Mouse (Mus musculus) G1E-ER4 (cell line): Measurements from ENCODE around the gene Evi5. TPM values are rescaled to one million over a fixed set of nuclear protein-coding genes. Genes with fewer than 3 reads are reported as not detected.

Experiments
- GATA1 ChIP-seq: IDR thresholded peaks from one replicate; pipeline ENCODE4 v1.8.0; 2012; ENCODE audit warnings: low read length, inconsistent platforms
- polyA plus RNA-seq: library from polyadenylated mRNA; stranded (reverse); fragments of >175 nt; gene quantifications from 2 replicates; pipeline ENCODE4 v1.2.3, GENCODE M21; 2012

Gene Evi5
- polyA plus RNA-seq, 1 experiment, result 8.3 TPM

DNA sequence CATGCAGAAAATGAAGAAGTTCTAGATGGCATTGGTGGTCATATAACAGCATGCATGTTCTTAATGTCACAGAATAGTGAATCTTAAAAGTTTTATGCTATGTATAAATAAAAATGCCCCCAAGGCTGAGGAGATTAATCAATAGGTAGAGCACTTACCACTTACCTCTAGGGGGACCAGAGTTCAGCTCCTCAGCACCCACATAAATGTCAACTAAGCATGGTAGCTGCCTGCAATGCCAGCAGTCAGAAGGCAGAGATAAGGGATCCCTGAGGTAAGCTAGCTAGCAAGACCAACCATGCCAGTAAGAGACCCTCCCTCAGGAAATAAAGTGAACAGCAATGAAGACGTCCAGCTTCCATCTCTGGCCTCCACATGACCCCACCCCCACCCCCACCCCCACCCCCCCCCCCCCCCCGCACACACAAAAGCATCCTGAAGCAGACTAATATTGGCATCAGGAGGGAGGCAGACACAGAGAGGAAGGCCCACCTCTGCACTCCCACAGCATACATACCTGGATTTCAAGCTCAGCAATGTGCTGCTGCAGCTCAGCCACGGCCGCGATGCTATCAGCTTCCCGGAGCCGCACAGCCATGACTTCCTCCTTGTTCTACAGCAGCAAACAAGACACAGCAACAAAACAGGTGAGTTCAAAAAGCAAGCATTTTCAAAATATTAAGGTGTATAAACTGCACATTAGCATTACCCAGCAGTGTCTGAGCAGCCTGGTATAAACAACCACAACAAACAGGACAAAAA lies 87.0 kb downstream of the Evi5 start:
- no peak for TF ChIP-seq GATA1

DNA sequence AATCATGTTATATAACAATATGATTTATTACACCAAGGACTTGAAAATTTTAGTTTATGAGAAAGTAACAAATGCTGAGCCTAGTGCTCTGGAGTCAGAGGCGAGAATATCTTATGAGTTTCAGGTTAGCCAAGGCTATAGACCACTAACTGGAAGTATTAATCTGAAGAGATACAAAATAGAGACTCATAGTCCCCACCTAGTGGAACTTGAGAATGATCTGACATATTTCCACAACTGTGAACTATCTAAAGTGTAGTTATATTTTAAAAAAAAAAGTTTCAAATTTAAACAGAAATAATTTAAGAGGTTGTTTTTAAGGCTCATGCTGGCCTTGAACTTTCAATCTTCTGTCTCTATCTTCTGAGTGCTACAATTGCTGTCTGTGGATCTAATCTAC lies 92.5 kb downstream of the Evi5 start:
- no peak for TF ChIP-seq GATA1

DNA sequence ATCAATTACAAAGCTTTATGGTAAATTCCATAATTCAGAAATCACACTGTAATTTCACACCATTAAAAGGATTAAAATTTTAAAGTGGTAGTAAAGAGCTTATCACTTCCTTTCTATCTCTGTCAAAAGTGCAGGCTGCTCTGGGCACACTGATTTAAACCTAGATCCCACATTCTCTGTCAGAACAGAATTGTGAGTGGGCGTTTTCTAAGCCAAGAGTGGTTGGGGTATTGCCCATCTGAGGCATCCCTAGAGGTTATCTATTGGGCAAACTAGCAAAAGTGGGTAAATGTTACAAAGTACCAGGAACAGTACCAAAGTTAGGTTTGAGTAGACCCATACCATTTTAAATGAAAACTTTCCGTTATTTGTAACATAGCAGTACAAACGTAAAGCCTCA lies 96.1 kb downstream of the Evi5 start:
- TF ChIP-seq GATA1, result no peak

DNA sequence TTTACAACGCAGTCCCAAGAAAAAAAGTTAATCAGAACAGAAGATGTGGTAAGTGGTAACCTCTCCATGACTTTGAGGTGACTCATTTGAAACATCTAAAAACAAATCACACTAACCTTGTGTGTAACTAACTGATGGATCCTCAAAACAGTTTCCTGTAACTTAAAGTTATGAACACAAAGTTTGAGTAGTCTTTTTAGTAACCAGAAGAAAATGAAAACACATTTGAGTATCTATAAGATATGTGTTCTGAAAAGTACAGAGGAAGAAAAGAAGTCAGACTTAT lies 97.4 kb downstream of the Evi5 start:
- TF ChIP-seq GATA1, result no peak

DNA sequence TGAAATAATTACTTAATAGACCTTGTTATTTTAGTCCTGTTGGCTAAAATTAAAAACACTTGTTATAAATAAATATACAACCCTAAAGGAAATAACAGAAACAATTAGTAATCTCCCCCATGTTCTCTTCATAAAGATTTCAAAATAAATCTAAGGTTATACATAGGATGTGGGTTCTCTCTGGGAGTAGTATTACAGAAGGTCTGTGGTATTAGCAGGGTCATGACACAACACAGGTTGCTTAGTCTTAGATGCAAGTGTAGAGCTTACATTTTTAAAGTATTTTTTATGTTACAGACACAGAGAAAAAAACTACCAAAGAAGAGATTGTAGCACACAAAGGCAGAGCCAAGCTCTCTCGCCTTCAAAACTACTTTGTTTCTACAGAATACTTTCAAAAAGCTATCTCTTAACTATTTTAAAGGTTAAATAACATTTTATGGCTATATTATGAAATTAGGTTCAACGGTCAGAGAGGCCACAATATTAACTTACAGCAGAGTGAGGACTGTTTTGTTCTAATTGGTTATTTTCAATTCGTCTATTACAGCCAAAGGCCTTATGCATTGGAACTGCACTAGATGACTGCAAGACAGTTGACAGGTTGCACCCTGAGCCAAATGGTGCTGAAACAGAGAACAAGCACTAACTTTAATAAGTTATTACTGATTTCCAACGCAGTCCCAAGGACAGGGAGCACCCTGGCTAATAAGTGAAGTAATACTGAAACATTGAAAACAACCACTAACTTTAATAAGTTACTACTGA lies 97.9 kb downstream of the Evi5 start:
- no peak for TF ChIP-seq GATA1

DNA sequence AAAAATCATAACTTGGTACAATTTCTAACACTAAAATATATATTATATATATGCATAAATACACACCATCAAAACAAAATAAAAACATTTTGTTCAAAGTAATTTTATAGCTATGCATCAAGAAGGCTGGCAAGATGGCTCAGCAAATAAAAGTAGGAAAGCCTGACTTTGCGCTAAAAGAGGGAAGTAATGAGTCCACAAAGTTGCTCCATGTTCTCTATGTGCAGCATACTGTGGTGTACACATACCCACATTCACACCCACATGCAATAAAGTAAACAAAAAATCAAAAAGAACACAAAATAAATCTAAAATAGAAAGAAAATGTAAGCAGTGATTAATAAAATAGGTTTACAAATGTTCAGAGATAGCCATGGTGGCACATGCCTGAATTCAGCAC lies 99.0 kb downstream of the Evi5 start:
- no peak for TF ChIP-seq GATA1

DNA sequence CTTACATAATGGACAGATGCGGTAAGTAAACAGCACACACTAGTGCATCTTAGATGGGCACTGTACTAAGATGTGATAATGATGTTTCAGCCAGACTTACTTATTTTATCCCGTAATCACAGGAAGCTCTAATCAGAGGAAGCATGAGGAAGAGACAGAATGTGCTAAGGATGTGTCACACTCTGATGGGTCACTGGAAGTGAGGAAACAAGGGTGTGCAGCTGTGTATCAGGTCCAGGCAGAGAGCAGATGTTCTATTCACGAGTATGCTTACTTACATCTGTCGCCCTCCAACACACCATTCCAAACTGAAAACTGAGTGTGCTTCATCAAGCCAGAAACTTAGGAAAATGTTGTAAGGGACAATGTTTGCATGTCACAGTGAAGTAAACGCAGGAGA lies 102.9 kb downstream of the Evi5 start:
- no peak for TF ChIP-seq GATA1

DNA sequence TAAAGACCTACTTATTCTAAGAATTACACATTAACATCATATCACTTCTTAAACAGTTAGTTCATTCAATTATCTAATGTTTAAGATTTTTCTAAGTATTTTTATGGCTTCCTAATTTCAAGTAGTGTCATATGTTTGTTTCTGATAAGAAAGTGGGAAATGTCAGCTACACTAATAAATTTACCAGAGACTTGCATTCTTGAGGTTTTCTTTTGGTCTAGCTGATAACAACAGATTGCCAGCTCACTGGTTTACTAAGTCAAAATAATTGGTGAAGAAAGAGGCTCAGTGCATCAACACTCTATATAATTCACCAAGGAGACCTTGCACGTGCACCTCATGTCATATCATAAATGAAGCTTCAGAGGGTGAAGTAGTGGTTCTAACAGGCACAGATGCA lies 106.7 kb downstream of the Evi5 start:
- peak; percentile 69 for TF ChIP-seq GATA1

DNA sequence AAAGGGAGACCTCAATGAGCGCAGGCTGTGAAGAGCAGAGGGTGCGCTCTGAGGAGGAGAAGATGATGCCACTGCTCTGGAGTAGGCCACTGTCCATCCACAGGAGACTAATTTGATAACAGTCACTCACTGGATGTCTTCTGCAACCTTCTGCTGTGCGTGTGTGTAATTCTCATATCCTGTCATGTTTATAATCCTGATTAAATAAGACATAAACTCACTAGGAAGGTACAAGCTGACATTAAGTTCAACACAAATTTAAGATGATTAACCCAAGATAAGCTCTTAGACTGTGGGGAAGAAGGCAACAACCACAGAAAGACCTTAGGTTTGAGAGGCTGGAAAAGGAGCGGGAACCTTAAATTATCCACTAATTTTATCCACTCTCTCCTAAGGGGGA lies 109.0 kb downstream of the Evi5 start:
- no peak for TF ChIP-seq GATA1

DNA sequence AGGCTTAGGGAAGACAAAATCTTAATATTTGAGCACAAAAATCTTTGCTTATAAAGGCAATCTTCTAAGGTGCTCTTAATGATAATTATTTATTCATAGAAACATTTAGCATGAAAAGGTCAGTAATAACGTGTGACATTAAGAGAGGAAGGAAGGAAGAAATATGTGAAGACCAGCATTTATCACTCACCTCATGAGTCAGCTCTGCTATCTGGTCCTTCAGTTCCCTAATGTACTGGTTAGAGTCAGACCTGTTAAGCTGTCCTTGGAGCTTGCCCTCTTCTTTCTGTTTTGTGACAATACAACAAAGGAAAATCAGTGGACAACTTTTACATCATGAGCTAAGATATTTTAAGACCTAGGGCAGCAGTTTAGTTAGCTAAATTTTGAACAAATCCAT lies 110.4 kb downstream of the Evi5 start:
- no peak for TF ChIP-seq GATA1

DNA sequence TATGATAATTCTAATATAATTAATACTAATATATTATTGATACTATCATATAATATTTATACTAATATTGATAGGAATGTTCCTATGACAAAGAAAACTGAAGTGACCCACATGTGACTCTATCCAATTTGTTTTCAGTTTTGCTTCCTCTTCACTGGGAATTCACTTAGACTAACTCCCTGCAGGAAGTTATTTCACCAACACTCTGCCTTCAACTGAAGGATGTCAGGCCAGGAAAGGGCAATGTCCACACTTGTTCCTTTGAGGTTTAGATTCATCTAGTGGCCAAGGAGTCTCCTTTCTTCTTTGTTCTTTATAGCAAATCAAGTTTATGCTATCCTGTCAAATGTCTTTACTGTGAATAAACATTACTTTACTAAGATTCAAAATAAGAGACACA lies 111.2 kb downstream of the Evi5 start:
- no peak for TF ChIP-seq GATA1

DNA sequence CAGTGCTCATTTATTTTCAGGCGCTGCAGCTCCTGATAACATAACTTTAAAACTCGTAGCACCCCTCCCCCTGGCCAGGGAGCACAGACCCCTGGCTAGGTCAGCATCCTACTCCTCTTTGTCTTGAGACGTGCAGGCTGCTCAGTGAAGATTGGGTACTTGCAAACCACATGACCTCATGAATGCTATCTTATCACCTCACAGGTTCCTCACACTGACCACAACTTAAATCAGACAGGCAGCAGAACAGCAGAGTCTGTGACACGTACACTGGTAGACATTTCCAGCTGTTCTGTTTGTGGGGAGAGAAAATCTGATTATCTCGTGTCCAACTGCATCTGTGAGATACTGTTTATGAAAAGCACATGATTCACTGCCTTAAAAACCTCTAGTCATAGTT lies 115.8 kb downstream of the Evi5 start:
- TF ChIP-seq GATA1, result peak; percentile 98

DNA sequence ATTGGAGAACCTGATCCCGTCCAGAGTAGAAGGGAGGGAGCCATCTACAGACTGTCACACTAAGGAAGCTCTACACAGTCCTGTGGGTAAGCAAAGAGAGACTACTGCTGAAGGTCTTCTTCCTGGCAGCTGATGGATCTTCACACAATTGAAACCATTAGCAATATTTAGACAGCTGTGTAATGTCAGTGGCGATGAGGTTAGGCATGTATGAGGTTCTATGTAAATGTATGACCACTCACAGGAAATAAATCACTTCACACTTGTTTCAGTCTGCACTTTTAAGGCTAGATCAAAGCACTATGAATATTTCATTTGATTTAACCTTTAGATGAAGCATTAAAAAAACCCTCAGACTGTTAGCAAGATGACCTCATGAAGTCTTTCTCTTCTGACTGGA lies 118.8 kb downstream of the Evi5 start:
- TF ChIP-seq GATA1, result no peak

DNA sequence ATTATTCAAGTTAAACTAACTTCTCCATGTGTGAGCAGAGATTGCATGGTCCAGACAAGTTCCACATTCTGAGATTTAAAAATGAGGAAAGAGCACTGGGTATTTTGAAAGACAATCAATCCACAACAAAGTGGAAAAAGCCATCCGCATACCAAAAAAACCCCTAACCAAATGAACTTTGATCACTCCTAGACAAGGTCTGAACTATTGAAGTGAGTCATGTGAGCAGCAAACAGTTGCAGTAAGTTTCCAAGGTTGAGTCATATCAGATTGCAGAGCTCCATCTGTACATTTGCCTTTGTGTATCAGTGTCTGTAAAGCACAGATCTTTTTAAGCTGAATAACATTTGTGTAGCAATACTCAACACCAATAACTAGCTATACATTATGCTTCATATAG lies 120.2 kb downstream of the Evi5 start:
- no peak for TF ChIP-seq GATA1

DNA sequence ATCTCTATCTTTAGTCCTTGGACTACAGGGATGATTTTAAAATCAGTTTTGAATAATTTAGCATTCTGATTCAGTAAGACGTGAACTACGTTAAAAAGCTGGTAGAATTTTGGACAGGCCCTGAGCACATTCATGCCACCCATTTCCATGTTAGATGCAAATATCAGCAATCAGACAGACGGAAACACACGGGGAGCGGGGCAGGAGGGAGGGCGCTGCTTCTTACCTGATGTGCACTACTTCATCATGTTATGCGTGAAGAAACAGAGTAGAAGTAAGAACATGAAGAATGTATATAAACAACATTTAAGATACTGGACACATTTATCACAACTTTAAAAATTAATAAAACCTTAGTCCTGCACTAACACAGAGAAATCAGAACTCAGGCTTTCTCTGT lies 121.3 kb downstream of the Evi5 start:
- TF ChIP-seq GATA1, result no peak

DNA sequence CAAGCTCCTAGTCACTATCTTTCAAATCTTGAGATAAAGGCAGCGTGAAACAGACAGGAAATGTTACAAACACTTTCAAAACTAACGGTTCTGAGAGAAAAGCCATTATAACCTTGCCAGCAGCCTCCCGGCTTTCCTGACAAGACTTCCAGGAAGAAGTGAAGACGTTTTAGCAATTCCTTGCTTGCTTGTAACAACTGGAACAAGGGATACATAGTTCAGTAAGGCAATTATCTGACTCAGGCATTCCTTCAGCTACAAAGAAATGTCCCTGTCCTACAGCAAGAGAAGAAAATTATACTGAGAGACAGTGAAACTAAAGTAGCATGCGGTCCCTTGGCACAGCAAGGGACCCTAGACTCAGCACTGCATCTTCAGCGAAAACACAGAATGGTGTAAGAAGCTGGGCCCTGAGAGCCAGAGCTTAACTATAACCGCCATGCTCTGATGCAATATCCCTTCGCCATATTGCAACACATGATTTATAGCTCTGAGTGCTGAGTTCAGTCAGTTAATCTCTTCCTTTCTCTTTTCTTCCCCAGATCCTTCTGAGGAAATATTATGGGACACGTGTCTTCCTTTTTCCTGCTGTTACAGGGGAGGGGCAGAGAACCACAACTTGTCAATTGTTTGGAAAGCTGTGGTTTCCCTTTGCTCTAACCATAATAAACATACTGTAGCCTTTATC lies 125.5 kb downstream of the Evi5 start:
- TF ChIP-seq GATA1, result no peak

DNA sequence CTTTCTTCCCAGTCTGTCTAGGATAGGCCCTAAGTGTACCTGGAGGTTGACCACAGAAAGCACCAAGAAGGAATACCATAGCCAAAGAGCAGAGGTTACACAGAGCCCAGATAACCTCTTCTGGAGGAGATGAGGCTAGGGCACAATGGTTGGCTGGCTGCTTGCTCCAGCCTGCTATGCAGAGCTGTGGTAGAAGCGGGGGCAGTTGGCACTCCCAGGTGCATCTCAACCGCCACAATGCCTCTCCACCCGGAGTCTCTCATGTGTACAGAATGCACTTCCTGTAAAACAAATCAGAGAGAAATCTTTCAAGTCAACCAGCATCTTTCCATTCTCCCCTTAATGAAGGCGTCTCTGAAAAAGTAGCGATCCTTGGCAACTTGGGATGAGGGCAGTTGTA lies 135.9 kb downstream of the Evi5 start:
- TF ChIP-seq GATA1, result no peak
